Mouse (Mus musculus) heart, embryonic 14.5 days (tissue): ENCODE results near the gene Slc17a4. TPM values are rescaled to one million over a fixed set of nuclear protein-coding genes. Genes with fewer than 3 reads are reported as not detected.
A peak's percentile ranks its signal among the peaks of the same experiment; 100 is the strongest.

Experiments used
- ATAC-seq: fragments of 200-750 bp; cut with Nextera tagmentation; 2 replicates; pipeline ENCODE4 v1.8.0; 2017; ENCODE audit warnings: low read depth, moderate TSS enrichment; ENCODE audit not compliant: insufficient number of reproducible peaks, insufficient read depth, low FRiP score
- H3K27ac ChIP-seq, 2 experiments: fragments of 200-500 bp in 1 of 2; fragments of 300-500 bp in 1 of 2; sonication (generic) in 1 of 2; replicated peaks in 1 of 2; 2 replicates each; pipeline ENCODE4 v1.5.1; 2012 to 2014; ENCODE audit warnings: low read depth in 2 of 2, low read length in 2 of 2, control low read depth in 1 of 2, mild to moderate bottlenecking in 1 of 2, mixed read lengths in 1 of 2; ENCODE audit not compliant: control insufficient read depth in 1 of 2, insufficient read depth in 1 of 2
- H3K27me3 ChIP-seq: fragments of 300-500 bp; sonication (generic); 2 replicates; pipeline ENCODE4 v1.6.1; 2014; ENCODE audit warnings: mild to moderate bottlenecking, low read length, control low read depth; ENCODE audit not compliant: control insufficient read depth, insufficient read depth
- H3K36me3 ChIP-seq: fragments of 300-500 bp; sonication (generic); 2 replicates; pipeline ENCODE4 v1.6.1; 2014; ENCODE audit warnings: mild to moderate bottlenecking, control low read depth, low read length, mixed read lengths; ENCODE audit not compliant: control insufficient read depth, insufficient read depth
- H3K4me1 ChIP-seq, 2 experiments: fragments of 200-500 bp in 1 of 2; fragments of 300-500 bp in 1 of 2; sonication (generic) in 1 of 2; 2 replicates each; pipeline ENCODE4 v1.6.1; 2012 to 2014; ENCODE audit warnings: low read length in 2 of 2, control low read depth in 1 of 2, mixed read lengths in 1 of 2; ENCODE audit not compliant: control insufficient read depth in 2 of 2, insufficient read depth in 2 of 2
- H3K4me2 ChIP-seq: fragments of 300-500 bp; sonication (generic); 2 replicates; pipeline ENCODE4 v1.6.1; 2014; ENCODE audit warnings: mild to moderate bottlenecking, low read length
- H3K4me3 ChIP-seq, 2 experiments: fragments of 200-500 bp in 1 of 2; fragments of 300-500 bp in 1 of 2; sonication (generic) in 1 of 2; 2 replicates each; pipeline ENCODE4 v1.5.1; 2012 to 2014; ENCODE audit warnings: low read length in 2 of 2, mild to moderate bottlenecking in 2 of 2, control low read depth in 1 of 2, low read depth in 1 of 2, moderate library complexity in 1 of 2; ENCODE audit not compliant: control insufficient read depth in 1 of 2, insufficient read depth in 1 of 2
- H3K9ac ChIP-seq: fragments of 300-500 bp; sonication (generic); 2 replicates; pipeline ENCODE4 v1.6.1; 2014; ENCODE audit warnings: mild to moderate bottlenecking, low read length
- H3K9me3 ChIP-seq: fragments of 300-500 bp; sonication (generic); 2 replicates; pipeline ENCODE4 v1.6.1; 2016; ENCODE audit warnings: low read length, control low read depth; ENCODE audit not compliant: control insufficient read depth
- WGBS: fragments of 180-500 bp; shearing (Covaris S2); extraction: QIAGEN DNeasy Blood & Tissue Kit; methylation state at CpG from one replicate; pipeline ENCODE4 v1.1.7; 2014; 5-methylcytosine and 5-hydroxymethylcytosine counted together
- polyA plus RNA-seq: library from polyadenylated mRNA; unstranded; fragments of >200 nt; fragmentation: Nextera tagmentation; extraction: Ambion mirVana; gene quantifications from 2 replicates; pipeline ENCODE4 v1.2.1, GENCODE M21; 2014

Gene Slc17a4
- polyA plus RNA-seq = not detected in 2 replicates

- ATAC-seq = no peak
- 51% methylated on average over 9 of the region's 9 CpGs for WGBS
- no peaks in the 10 kb centered on the region for H3K36me3 ChIP-seq
- no peak within 1 kb of the TSS for H3K9ac ChIP-seq
- peaks cover 13 to 29% of the 10 kb centered on the region in 2 experiments for H3K4me1 ChIP-seq
- no peak within 1 kb of the TSS for H3K4me3 ChIP-seq
- no peaks in the 10 kb centered on the region for H3K9me3 ChIP-seq
- peak within 1 kb of the TSS; percentile 46 to 57 for H3K27ac ChIP-seq
- H3K27me3 ChIP-seq = no peaks in the 10 kb centered on the region
- peak within 1 kb of the TSS; percentile 14; the same call in 1 of the 2 replicates for H3K4me2 ChIP-seq
These were observed at the start of gene Slc17a4 for GRCm38 (mm10) chr13:23914376-23915167. Gene Slc17a4 (minus strand): TSS chr13:23915009.

GRCm38 (mm10) chr13:23959776-23960175, 45.0 kb upstream of the Slc17a4 start:
- H3K9ac ChIP-seq = no peak overlapping the region
- H3K4me2 ChIP-seq = no peak overlapping the region
- 11% methylated on average over 2 of the region's 2 CpGs for WGBS
- H3K27ac ChIP-seq = no peak overlapping the region
- ATAC-seq = no peak
- H3K4me1 ChIP-seq = no peaks in the 10 kb centered on the region; a peak in 1 of 4 replicates
- H3K4me3 ChIP-seq = no peak overlapping the region
- H3K9me3 ChIP-seq = no peaks in the 10 kb centered on the region
- no peaks in the 10 kb centered on the region for H3K36me3 ChIP-seq
- no peaks in the 10 kb centered on the region for H3K27me3 ChIP-seq

GRCm38 (mm10) chr13:23950928-23951327, 36.1 kb upstream of the Slc17a4 start:
- no peaks in the 10 kb centered on the region for H3K9me3 ChIP-seq
- H3K36me3 ChIP-seq = no peaks in the 10 kb centered on the region
- ATAC-seq = no peak
- no peaks in the 10 kb centered on the region for H3K27me3 ChIP-seq
- no peak overlapping the region for H3K4me2 ChIP-seq
- no peaks in the 10 kb centered on the region; a peak in 1 of 4 replicates for H3K4me1 ChIP-seq
- H3K27ac ChIP-seq = no peak overlapping the region
- no peak overlapping the region for H3K4me3 ChIP-seq
- no peak overlapping the region for H3K9ac ChIP-seq
- 58% methylated on average over 3 of the region's 3 CpGs for WGBS

GRCm38 (mm10) chr13:23949484-23950246, 34.9 kb upstream of the Slc17a4 start:
- 75% methylated on average over 14 of the region's 14 CpGs for WGBS
- ATAC-seq = no peak
- no peak overlapping the region for H3K9ac ChIP-seq
- no peak overlapping the region for H3K4me2 ChIP-seq
- no peaks in the 10 kb centered on the region for H3K27me3 ChIP-seq
- H3K9me3 ChIP-seq = no peaks in the 10 kb centered on the region
- H3K4me1 ChIP-seq = no peaks in the 10 kb centered on the region; a peak in 1 of 4 replicates
- no peak overlapping the region for H3K4me3 ChIP-seq
- H3K36me3 ChIP-seq = no peaks in the 10 kb centered on the region
- no peak overlapping the region for H3K27ac ChIP-seq

- H3K4me1 ChIP-seq = no peaks in the 10 kb centered on the region; a peak in 1 of 4 replicates
- H3K36me3 ChIP-seq = no peaks in the 10 kb centered on the region
- WGBS = 64% methylated on average over 2 of the region's 2 CpGs
- H3K9ac ChIP-seq = no peak overlapping the region
- no peak overlapping the region for H3K4me2 ChIP-seq
- no peaks in the 10 kb centered on the region for H3K27me3 ChIP-seq
- no peaks in the 10 kb centered on the region for H3K9me3 ChIP-seq
- ATAC-seq = no peak
- H3K27ac ChIP-seq = no peak overlapping the region
- H3K4me3 ChIP-seq = no peak overlapping the region
These were observed 31.4 kb upstream of the Slc17a4 start for GRCm38 (mm10) chr13:23946254-23946653.

- no peaks in the 10 kb centered on the region for H3K9me3 ChIP-seq
These were observed 28.1 kb upstream of the Slc17a4 start for GRCm38 (mm10) chr13:23942861-23943260.

GRCm38 (mm10) chr13:23940291-23940690, 25.5 kb upstream of the Slc17a4 start:
- H3K4me1 ChIP-seq = no peaks in the 10 kb centered on the region
- H3K27ac ChIP-seq = no peak overlapping the region
- H3K9ac ChIP-seq = no peak overlapping the region
- 35% methylated on average over 6 of the region's 6 CpGs for WGBS
- H3K27me3 ChIP-seq = no peaks in the 10 kb centered on the region
- no peak overlapping the region for H3K4me3 ChIP-seq
- H3K9me3 ChIP-seq = no peaks in the 10 kb centered on the region
- no peak overlapping the region for H3K4me2 ChIP-seq
- H3K36me3 ChIP-seq = no peaks in the 10 kb centered on the region
- ATAC-seq = no peak

More at GRCm38 (mm10) chr13:23942861-23943260, 28.1 kb upstream of the Slc17a4 start:
- H3K36me3 ChIP-seq = no peaks in the 10 kb centered on the region
- no peak overlapping the region for H3K4me3 ChIP-seq
- H3K4me2 ChIP-seq = no peak overlapping the region
- no peak overlapping the region for H3K27ac ChIP-seq
- 56% methylated on average over 2 of the region's 2 CpGs for WGBS
- H3K27me3 ChIP-seq = no peaks in the 10 kb centered on the region
- ATAC-seq = no peak
- no peak overlapping the region for H3K9ac ChIP-seq
- H3K4me1 ChIP-seq = no peaks in the 10 kb centered on the region; a peak in 1 of 4 replicates
